Mouse (Mus musculus) ES-E14 (cell line): Measurements from ENCODE around the gene Prkag2.
"Not testable (repeated sequence)": the region's sequence is repeated elsewhere in the genome, so short reads cannot be mapped to it uniquely, and the experiment has no call there.

ENCODE experiments used
- CHD2 ChIP-seq: IDR thresholded peaks from 2 replicates; pipeline ENCODE4 v1.6.1; 2014; ENCODE audit warnings: mild to moderate bottlenecking, low read depth, low read length, inconsistent platforms
- MAFK ChIP-seq: IDR thresholded peaks from 2 replicates; pipeline ENCODE4 v1.6.1; 2014; ENCODE audit warnings: mild to moderate bottlenecking, low read depth, low read length, inconsistent platforms; ENCODE audit not compliant: insufficient read depth

GRCm38 (mm10) chr5:24848261-24848660 lies 252.2 kb downstream of the Prkag2 start:
- not testable (repeated sequence) for TF ChIP-seq MAFK, CHD2
